Mouse (Mus musculus) spleen, postnatal 10 days (tissue): ENCODE measurements around the gene Atg5.

ENCODE experiments used
- DNase-seq, 2 experiments: peaks; one replicate each; pipeline ENCODE4 v3.0.0; 2021 to 2022; ENCODE audit warnings: low spot score in 2 of 2

Gene Atg5

GRCm38 (mm10) chr10:44390286-44390685 lies 122.1 kb downstream of the Atg5 start:
- DNase-seq, result no peak

- DNase-seq, result no peak
These were observed 123.5 kb downstream of the Atg5 start for GRCm38 (mm10) chr10:44391509-44392290.

GRCm38 (mm10) chr10:44392855-44393254 lies 124.7 kb downstream of the Atg5 start:
- DNase-seq, result no peak

- DNase-seq, result no peak
These were observed 132.0 kb downstream of the Atg5 start for GRCm38 (mm10) chr10:44400119-44400518.

- DNase-seq, result no peak
These were observed 132.4 kb downstream of the Atg5 start for GRCm38 (mm10) chr10:44400602-44401001.

- DNase-seq, result no peak
These were observed 133.4 kb downstream of the Atg5 start for GRCm38 (mm10) chr10:44401600-44401999.

- no peak for DNase-seq
These were observed 135.3 kb downstream of the Atg5 start for GRCm38 (mm10) chr10:44403415-44403814.

- DNase-seq, result no peak
These were observed 140.9 kb downstream of the Atg5 start for GRCm38 (mm10) chr10:44409054-44409453.

- DNase-seq, result no peak
These were observed 141.8 kb downstream of the Atg5 start for GRCm38 (mm10) chr10:44409958-44410357.
